Mouse (Mus musculus) hindbrain, postnatal 0 days (tissue): ENCODE measurements around the gene Cmtm8. TPM values are rescaled to one million over a fixed set of nuclear protein-coding genes. Genes with fewer than 3 reads are reported as not detected.

ENCODE experiments used
- ATAC-seq: fragments of 200-750 bp; cut with Nextera tagmentation; 2 replicates; pipeline ENCODE4 v1.8.0; 2017; ENCODE audit warnings: mild to moderate bottlenecking, moderate TSS enrichment, moderate library complexity
- DNase-seq: peaks from one replicate; pipeline ENCODE4 v3.0.0-alpha.2; 2015; ENCODE audit warnings: low spot score
- H3K27ac ChIP-seq: fragments of 300-500 bp; sonication (generic); 2 replicates; pipeline ENCODE4 v1.5.1; 2014; ENCODE audit warnings: mild to moderate bottlenecking
- H3K27me3 ChIP-seq: fragments of 300-500 bp; sonication (generic); 2 replicates; pipeline ENCODE4 v1.6.1; 2014; ENCODE audit warnings: low read length, mixed read lengths; ENCODE audit not compliant: insufficient read depth
- H3K36me3 ChIP-seq: fragments of 300-500 bp; sonication (generic); 2 replicates; pipeline ENCODE4 v1.6.1; 2014; ENCODE audit warnings: low read length, mixed read lengths; ENCODE audit not compliant: insufficient read depth
- H3K4me1 ChIP-seq: fragments of 300-500 bp; sonication (generic); 2 replicates; pipeline ENCODE4 v1.6.1; 2014; ENCODE audit warnings: antibody characterized with exemption, low read length, mixed read lengths; ENCODE audit not compliant: insufficient read depth
- H3K4me2 ChIP-seq: fragments of 300-500 bp; sonication (generic); 2 replicates; pipeline ENCODE4 v1.6.1; 2014; ENCODE audit warnings: low read depth, mild to moderate bottlenecking, low read length, moderate library complexity, mixed read lengths
- H3K4me3 ChIP-seq: fragments of 300-500 bp; sonication (generic); 2 replicates; pipeline ENCODE4 v1.5.1; 2014; ENCODE audit warnings: low read length
- H3K9ac ChIP-seq: fragments of 300-500 bp; sonication (generic); replicated peaks from 2 replicates; pipeline ENCODE4 v1.6.1; 2014; ENCODE audit warnings: mild to moderate bottlenecking, low read length, moderate library complexity, mixed read lengths
- H3K9me3 ChIP-seq: fragments of 300-500 bp; sonication (generic); 2 replicates; pipeline ENCODE4 v1.6.1; 2016; ENCODE audit warnings: low read length, mixed read lengths
- CTCF ChIP-seq: IDR thresholded peaks from 2 replicates; pipeline ENCODE4 v1.5.1; 2016; ENCODE audit warnings: antibody characterized with exemption, control low read depth, low read depth
- WGBS: fragments of 180-500 bp; shearing (Covaris S2); extraction: QIAGEN DNeasy Blood & Tissue Kit; methylation state at CpG from one replicate; pipeline ENCODE4 v1.1.7; 2014; 5-methylcytosine and 5-hydroxymethylcytosine counted together
- polyA plus RNA-seq: library from polyadenylated mRNA; unstranded; fragments of >200 nt; fragmentation: Nextera tagmentation; extraction: Ambion mirVana; gene quantifications from 2 replicates; pipeline ENCODE4 v1.2.1, GENCODE M21; 2015
- total RNA-seq: library from RNA; depleted of rRNA; stranded (reverse); fragments of >200 nt; gene quantifications from 2 replicates; pipeline ENCODE4 v1.2.3, GENCODE M21; 2014

The Cmtm8 gene
- total and polyA plus RNA-seq, 2 experiments from 2014 or later, result 5.9 to 6.6 TPM

- no peak overlapping the region for H3K4me3 ChIP-seq
- no peak overlapping the region for H3K27ac ChIP-seq
- no peak overlapping the region for H3K9ac ChIP-seq
- ATAC-seq (no peak), DNase-seq (no peak)
- H3K4me1 ChIP-seq, result no peaks in the 10 kb centered on the region
- H3K36me3 ChIP-seq, result no peaks in the 10 kb centered on the region
- TF ChIP-seq CTCF, result no peak
- 85% methylated on average over 7 of the region's 7 CpGs for WGBS
- no peak overlapping the region for H3K4me2 ChIP-seq
- no peaks in the 10 kb centered on the region for H3K27me3 ChIP-seq
- H3K9me3 ChIP-seq, result no peaks in the 10 kb centered on the region
Observed at GRCm38 (mm10) chr9:114842269-114842668, 1.7 kb downstream of the Cmtm8 start.

DNA sequence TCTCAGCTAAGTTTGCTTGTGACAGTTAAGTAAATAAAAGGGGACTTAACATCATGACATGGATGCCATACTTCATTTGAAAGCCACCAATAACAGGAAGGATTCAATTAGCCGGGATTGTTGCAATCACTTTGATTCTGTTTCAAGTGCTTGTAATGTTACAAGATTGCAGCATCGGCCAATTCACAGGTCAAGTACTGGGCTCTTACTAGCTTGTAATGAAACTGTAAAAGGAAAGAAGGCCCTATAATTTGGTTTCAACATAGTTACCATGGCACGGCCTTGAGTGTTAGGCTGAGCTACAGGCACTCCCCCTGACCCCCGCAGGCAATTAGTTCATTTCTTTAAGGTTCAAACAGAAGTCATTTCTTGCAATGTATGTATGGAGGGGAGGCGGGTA lies 5.1 kb downstream of the Cmtm8 start:
- Histone ChIP-seq H3K4me2 (no peak overlapping the region), H3K4me1 (no peaks in the 10 kb centered on the region), H3K27me3 (no peaks in the 10 kb centered on the region), H3K27ac (no peak overlapping the region), H3K9ac (no peak overlapping the region), H3K9me3 (no peaks in the 10 kb centered on the region), H3K36me3 (no peaks in the 10 kb centered on the region), H3K4me3 (no peak overlapping the region)
- DNase-seq, result no peak
- ATAC-seq, result no peak
- WGBS, result 89% methylated on average over 5 of the region's 5 CpGs
- no peak for TF ChIP-seq CTCF

DNA sequence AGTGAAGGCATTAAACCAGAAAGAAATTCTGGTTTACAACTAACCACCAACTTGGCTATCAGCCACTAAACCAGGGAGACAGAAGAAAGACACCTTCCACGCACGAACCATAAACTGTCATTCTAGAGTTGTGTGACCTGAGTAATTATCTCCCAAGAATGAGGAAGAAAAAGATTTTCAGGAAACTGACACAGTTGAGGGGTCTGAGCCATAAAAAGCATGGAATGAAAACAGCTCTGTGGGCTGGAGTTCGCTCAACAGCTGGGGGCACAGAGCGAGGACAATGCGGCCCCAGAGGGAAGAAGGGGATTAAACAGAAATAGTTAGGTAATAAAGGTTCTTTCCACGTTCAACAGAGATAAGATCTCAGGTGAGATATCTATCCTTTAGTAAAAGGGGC lies 12.4 kb downstream of the Cmtm8 start:
- ATAC-seq (no peak), DNase-seq (no peak)
- Histone ChIP-seq H3K36me3 (no peaks in the 10 kb centered on the region), H3K27ac (no peak overlapping the region), H3K4me3 (no peak overlapping the region), H3K9me3 (no peaks in the 10 kb centered on the region), H3K9ac (no peak overlapping the region), H3K4me2 (no peak overlapping the region), H3K4me1 (no peaks in the 10 kb centered on the region), H3K27me3 (no peaks in the 10 kb centered on the region)
- WGBS, result 58% methylated on average over 6 of the region's 6 CpGs
- no peak for TF ChIP-seq CTCF

GRCm38 (mm10) chr9:114830351-114830750 lies 13.6 kb downstream of the Cmtm8 start:
- Histone ChIP-seq H3K4me1 (no peaks in the 10 kb centered on the region), H3K4me3 (no peak overlapping the region)
- 26% methylated on average over 7 of the region's 7 CpGs for WGBS

DNA sequence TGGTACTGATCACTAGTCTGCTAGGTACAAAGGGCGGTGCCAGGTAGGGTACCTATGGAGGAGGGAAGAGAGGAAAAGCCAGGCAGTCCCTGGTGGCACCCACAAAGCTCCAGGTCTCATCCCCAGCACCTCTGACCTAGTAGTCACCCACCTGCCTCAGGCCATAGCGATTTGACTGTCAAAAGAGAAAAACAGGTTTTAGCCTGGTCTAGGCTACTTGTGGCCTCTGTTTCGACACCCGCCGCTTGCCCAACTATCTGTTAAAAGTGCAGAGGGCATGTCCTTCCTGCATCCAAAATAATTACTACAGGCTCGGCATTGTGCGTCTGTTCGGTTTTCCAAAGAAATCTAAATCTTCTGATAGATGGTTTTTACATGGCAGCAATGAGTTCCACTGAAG lies 14.3 kb downstream of the Cmtm8 start:
- H3K27me3 ChIP-seq, result no peaks in the 10 kb centered on the region
- no peak for TF ChIP-seq CTCF
- H3K9me3 ChIP-seq, result no peaks in the 10 kb centered on the region
- DNase-seq, result no peak
- no peak overlapping the region for H3K9ac ChIP-seq
- ATAC-seq, result no peak
- no peaks in the 10 kb centered on the region for H3K4me1 ChIP-seq
- H3K4me2 ChIP-seq, result no peak overlapping the region
- H3K36me3 ChIP-seq, result no peaks in the 10 kb centered on the region
- no peak overlapping the region for H3K4me3 ChIP-seq
- WGBS, result 93% methylated on average over 8 of the region's 8 CpGs
- no peak overlapping the region for H3K27ac ChIP-seq

More at GRCm38 (mm10) chr9:114830351-114830750, 13.6 kb downstream of the Cmtm8 start:
- ATAC-seq, result no peak
- no peak for TF ChIP-seq CTCF
- no peaks in the 10 kb centered on the region for H3K27me3 ChIP-seq
- no peak for DNase-seq
- H3K4me2 ChIP-seq, result no peak overlapping the region
- no peak overlapping the region for H3K27ac ChIP-seq
- H3K9ac ChIP-seq, result no peak overlapping the region
- no peaks in the 10 kb centered on the region for H3K9me3 ChIP-seq
- no peaks in the 10 kb centered on the region for H3K36me3 ChIP-seq

DNA sequence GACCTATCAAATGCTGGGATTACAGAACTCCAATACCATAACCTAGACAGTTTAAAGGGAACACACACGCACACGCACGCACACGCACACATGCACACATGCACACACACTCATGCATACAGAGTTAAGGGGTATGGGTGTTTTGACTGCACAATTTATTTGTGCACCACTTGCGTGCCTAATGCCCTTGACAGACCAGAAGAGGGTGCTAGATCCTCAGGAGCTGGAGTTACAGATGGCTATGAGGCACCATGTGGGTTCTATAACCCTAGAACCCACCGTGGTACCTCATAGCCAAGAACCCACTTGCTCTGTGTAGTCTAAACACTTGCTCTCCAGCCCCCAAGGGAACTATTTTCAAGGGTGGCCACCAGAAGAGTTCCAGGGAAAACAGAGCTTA lies 15.6 kb downstream of the Cmtm8 start:
- Histone ChIP-seq H3K4me1 (no peaks in the 10 kb centered on the region), H3K4me3 (no peak overlapping the region), H3K36me3 (no peaks in the 10 kb centered on the region), H3K4me2 (no peak overlapping the region), H3K9me3 (no peaks in the 10 kb centered on the region), H3K9ac (no peak overlapping the region), H3K27me3 (no peaks in the 10 kb centered on the region), H3K27ac (no peak overlapping the region)
- 95% methylated on average over 6 of the region's 6 CpGs for WGBS
- ATAC-seq (no peak), DNase-seq (no peak)
- TF ChIP-seq CTCF, result 0 out of 2 replicates have a peak, but pooled peaks have one; percentile 6

- no peak for ATAC-seq
- no peak for TF ChIP-seq CTCF
- DNase-seq, result no peak
- WGBS, result 56% methylated on average over 1 of the region's 1 CpGs
- Histone ChIP-seq H3K27ac (no peak overlapping the region), H3K9ac (no peak overlapping the region), H3K4me2 (no peak overlapping the region), H3K36me3 (no peaks in the 10 kb centered on the region), H3K4me1 (no peaks in the 10 kb centered on the region), H3K4me3 (no peak overlapping the region), H3K9me3 (no peaks in the 10 kb centered on the region), H3K27me3 (no peaks in the 10 kb centered on the region)
Observed at GRCm38 (mm10) chr9:114827242-114827852, 16.6 kb downstream of the Cmtm8 start.
